ENCODE assay signal across 8 mouse cellular contexts in genomic region chr9:7837806-7838440, GRCm38 (mm10). TPM values are rescaled to one million over a fixed set of nuclear protein-coding genes. Genes with fewer than 3 reads are reported as not detected.
A peak's percentile ranks its signal among the peaks of the same experiment; 100 is the strongest.
DNase-seq lines count a peak whose midpoint lies in the region; ATAC-seq and TF ChIP-seq lines count a peak whose summit lies in the region.

No protein-coding gene starts in this region.

- peaks cover 5% of the 10 kb centered on the region for H3K4me1 ChIP-seq in lung, embryonic 16.5 days (replicated peaks; ENCODE audit: control insufficient read depth, insufficient read depth, low read length)
- peaks cover 1% of the 10 kb centered on the region for H3K4me1 ChIP-seq in bone marrow, adult 2 months (ENCODE audit: control insufficient read depth, insufficient read depth, low read length)
- peaks cover 16% of the 10 kb centered on the region for H3K4me1 ChIP-seq in forebrain, embryonic 16.5 days (replicated peaks; ENCODE audit: control insufficient read depth, insufficient read depth, low read length)
- H3K4me1 ChIP-seq in limb, embryonic 14.5 days (ENCODE audit: control insufficient read depth, insufficient read depth, low read length) = peaks cover 8% of the 10 kb centered on the region; the same call in 1 of the 2 replicates

- peak; percentile 2; the same call in 1 of the 2 replicates for ATAC-seq in lung, embryonic 16.5 days (ENCODE audit: low read depth)
- peak; percentile 13 for ATAC-seq in forebrain, embryonic 16.5 days
- no peak for ATAC-seq in limb, embryonic 14.5 days (ENCODE audit: low FRiP score, low read depth)

- no peaks in the 10 kb centered on the region for H3K9me3 ChIP-seq in lung, embryonic 16.5 days (ENCODE audit: control insufficient read depth, low read length)
- H3K9me3 ChIP-seq in forebrain, embryonic 16.5 days (ENCODE audit: control insufficient read depth, low read length) = no peaks in the 10 kb centered on the region
- no peaks in the 10 kb centered on the region for H3K9me3 ChIP-seq in limb, embryonic 14.5 days (ENCODE audit: control insufficient read depth, low read length)

- no peak for TF ChIP-seq CTCF in bone marrow, adult 2 months (IDR thresholded peaks at IDR 0.05; ENCODE audit: control insufficient read depth, insufficient read depth, low read length)

- H3K4me2 ChIP-seq in lung, embryonic 16.5 days (ENCODE audit: low read depth, low read length) = peak overlapping the region; percentile 85
- H3K4me2 ChIP-seq in forebrain, embryonic 16.5 days (ENCODE audit: low read length) = peak overlapping the region; percentile 73
- H3K4me2 ChIP-seq in limb, embryonic 14.5 days (replicated peaks; ENCODE audit: low read depth, low read length, severe bottlenecking) = peak overlapping the region; percentile 64

- H3K27me3 ChIP-seq in lung, embryonic 16.5 days (ENCODE audit: control insufficient read depth, insufficient read depth, low read depth, low read length) = no peaks in the 10 kb centered on the region
- no peaks in the 10 kb centered on the region for H3K27me3 ChIP-seq in forebrain, embryonic 16.5 days (replicated peaks; ENCODE audit: control insufficient read depth, insufficient read depth, low read length)
- no peaks in the 10 kb centered on the region for H3K27me3 ChIP-seq in limb, embryonic 14.5 days (ENCODE audit: control insufficient read depth, insufficient read depth, low read length)

- peaks cover 10% of the 10 kb centered on the region for H3K36me3 ChIP-seq in lung, embryonic 16.5 days (ENCODE audit: control insufficient read depth, insufficient read depth, low read length)
- 0 out of 2 replicates have a peak, but pooled peaks cover 4% of the 10 kb centered on the region for H3K36me3 ChIP-seq in forebrain, embryonic 16.5 days (ENCODE audit: control insufficient read depth, insufficient read depth)
- H3K36me3 ChIP-seq in limb, embryonic 14.5 days (ENCODE audit: control insufficient read depth, insufficient read depth, low read length) = peaks cover 16% of the 10 kb centered on the region

- 10% methylated on average over 14 of the region's 14 CpGs for WGBS in lung, embryonic 16.5 days
- WGBS in bone marrow, adult 2 months = 36% methylated on average over 14 of the region's 14 CpGs
- WGBS in forebrain, embryonic 16.5 days = 17% methylated on average over 14 of the region's 14 CpGs
- 12% methylated on average over 14 of the region's 14 CpGs for WGBS in limb, embryonic 14.5 days

- no peak for TF ChIP-seq POLR2A in bone marrow, adult 2 months (IDR thresholded peaks at IDR 0.05; ENCODE audit: borderline replicate concordance, control insufficient read depth, low read depth, low read length)
- no peak for TF ChIP-seq POLR2A in limb, embryonic 14.5 days (IDR thresholded peaks at IDR 0.05; ENCODE audit: borderline replicate concordance, extremely low read depth, insufficient read depth, insufficient read length)

- peak overlapping the region; percentile 100 for H3K27ac ChIP-seq in lung, embryonic 16.5 days (ENCODE audit: low read length)
- H3K27ac ChIP-seq in bone marrow, adult 2 months (ENCODE audit: control insufficient read depth, insufficient read depth, low read depth, low read length, poor library complexity) = no peak overlapping the region
- H3K27ac ChIP-seq in forebrain, embryonic 16.5 days (ENCODE audit: low read length) = peak overlapping the region; percentile 97
- H3K27ac ChIP-seq in limb, embryonic 14.5 days (replicated peaks; ENCODE audit: low read depth, low read length) = peak overlapping the region; percentile 99

- peak overlapping the region; percentile 85 for H3K4me3 ChIP-seq in lung, embryonic 16.5 days (ENCODE audit: low read length)
- peak overlapping the region; percentile 42 for H3K4me3 ChIP-seq in bone marrow, adult 2 months (replicated peaks; ENCODE audit: control insufficient read depth, low read depth, low read length)
- peak overlapping the region; percentile 84 for H3K4me3 ChIP-seq in forebrain, embryonic 16.5 days (replicated peaks; ENCODE audit: low read length)
- peak overlapping the region; percentile 72 for H3K4me3 ChIP-seq in limb, embryonic 14.5 days (replicated peaks; ENCODE audit: low read length)

- H3K9ac ChIP-seq in lung, embryonic 16.5 days (ENCODE audit: low read length) = peak overlapping the region; percentile 95
- H3K9ac ChIP-seq in forebrain, embryonic 16.5 days (replicated peaks; ENCODE audit: low read depth, low read length) = peak overlapping the region; percentile 78
- H3K9ac ChIP-seq in limb, embryonic 14.5 days (ENCODE audit: low read depth, low read length, severe bottlenecking) = peak overlapping the region; percentile 90

- no peak for DNase-seq in lung, postnatal 36 days
- peak; percentile 12 for DNase-seq in limb, embryonic 14.5 days (ENCODE audit: low spot score)
- peak; percentile 50 for DNase-seq in retina, embryonic 14.5 days (ENCODE audit: low spot score)
- DNase-seq in testis, postnatal 10 days (ENCODE audit: low spot score) = no peak
- no peak for DNase-seq in spleen, postnatal 10 days (ENCODE audit: low spot score in 2 of 2)

RNA-seq across cellular contexts. Expression of gene Birc2, which starts 1.1 kb away (rescaled TPM):
- polyA plus RNA-seq in lung, embryonic 16.5 days (2015; fragmentation: Nextera tagmentation; extraction: Ambion mirVana) = 32.7 and 38.0 TPM in 2 replicates
- 25.9 and 41.1 TPM in 2 replicates for polyA plus RNA-seq in bone marrow, adult 2 months (2011; ENCODE audit: insufficient read depth, insufficient read length, low replicate concordance, missing spikeins)
- polyA plus RNA-seq in forebrain, embryonic 16.5 days (2015; fragmentation: Nextera tagmentation; extraction: Ambion mirVana) = 56.8 and 57.8 TPM in 2 replicates
- polyA plus RNA-seq in limb, embryonic 14.5 days (2012; rRNA removed) = 41.2 and 42.8 TPM in 2 replicates
- 41.7 and 45.3 TPM in 2 replicates for polyA plus RNA-seq in limb, embryonic 14.5 days (2014; fragmentation: Nextera tagmentation; extraction: Ambion mirVana)

RNA-seq across cellular contexts. Expression of gene Birc3, which starts 35.1 kb away (rescaled TPM):
- polyA plus RNA-seq in lung, embryonic 16.5 days (2015; fragmentation: Nextera tagmentation; extraction: Ambion mirVana) = 10.5 and 11.9 TPM in 2 replicates
- 21.9 and 45.9 TPM in 2 replicates for polyA plus RNA-seq in bone marrow, adult 2 months (2011; ENCODE audit: insufficient read depth, insufficient read length, low replicate concordance, missing spikeins)
- 1.9 and 2.0 TPM in 2 replicates for polyA plus RNA-seq in forebrain, embryonic 16.5 days (2015; fragmentation: Nextera tagmentation; extraction: Ambion mirVana)
- 16.1 and 16.9 TPM in 2 replicates for polyA plus RNA-seq in limb, embryonic 14.5 days (2012; rRNA removed)
- 10.3 and 13.2 TPM in 2 replicates for polyA plus RNA-seq in limb, embryonic 14.5 days (2014; fragmentation: Nextera tagmentation; extraction: Ambion mirVana)

Comparison
In these comparisons a context has a peak if more than half of its experiments do, and no peak if none do; other contexts are left out.
1. DNase-seq: peak in limb, embryonic 14.5 days (single experiment) and retina, embryonic 14.5 days (single experiment); none in lung, postnatal 36 days (single experiment), testis, postnatal 10 days (single experiment) and spleen, postnatal 10 days (0 of 2).
2. Peak in every context shown above with its lines, with median percentiles within 50 percentile points of each other: H3K4me2 ChIP-seq, H3K4me3 ChIP-seq and H3K9ac ChIP-seq.